18 mouse cellular contexts compared by ENCODE assay signal in genomic region chr14:103417110-103418061, GRCm38 (mm10).
DNase-seq lines count a peak whose midpoint lies in the region; ATAC-seq lines count a peak whose summit lies in the region.
"Had no signal": no experiment of that assay in that cellular context is flagged by ENCODE, and none has a peak within 500 bp of the region (broad histone marks: within the 10 kb centered on the region; RNA-seq: fewer than 3 reads in every experiment).

No protein-coding gene starts in this region.

- no peaks in the 10 kb centered on the region for H3K27me3 ChIP-seq in forebrain, embryonic 12.5 days
- no peaks in the 10 kb centered on the region for H3K27me3 ChIP-seq in forebrain, embryonic 11.5 days (ENCODE audit: control insufficient read depth, insufficient read depth, low read length)
- no peaks in the 10 kb centered on the region for H3K27me3 ChIP-seq in hindbrain, embryonic 15.5 days
- H3K27me3 ChIP-seq in midbrain, embryonic 16.5 days (ENCODE audit: control insufficient read depth, insufficient read depth, low read depth, low read length), result no peaks in the 10 kb centered on the region
- H3K27me3 ChIP-seq: liver, embryonic 15.5 days; megakaryocyte, embryonic 14.5 days had no signal

- 74% methylated on average over 12 of the region's 12 CpGs for WGBS in forebrain, embryonic 12.5 days
- WGBS in forebrain, embryonic 11.5 days, result 82% methylated on average over 12 of the region's 12 CpGs
- 49% methylated on average over 12 of the region's 12 CpGs for WGBS in hindbrain, embryonic 15.5 days
- WGBS in midbrain, embryonic 16.5 days, result 51% methylated on average over 12 of the region's 12 CpGs

- H3K9ac ChIP-seq in forebrain, embryonic 12.5 days, result no peak overlapping the region
- H3K9ac ChIP-seq in forebrain, embryonic 11.5 days (ENCODE audit: low read length), result no peak overlapping the region
- no peak overlapping the region for H3K9ac ChIP-seq in hindbrain, embryonic 15.5 days
- no peak overlapping the region for H3K9ac ChIP-seq in midbrain, embryonic 16.5 days (ENCODE audit: low read depth, low read length)
- H3K9ac ChIP-seq: liver, embryonic 15.5 days had no signal

- H3K4me2 ChIP-seq in forebrain, embryonic 12.5 days, result no peak overlapping the region
- no peak overlapping the region for H3K4me2 ChIP-seq in forebrain, embryonic 11.5 days (ENCODE audit: low read depth, low read length, severe bottlenecking)
- no peak overlapping the region for H3K4me2 ChIP-seq in hindbrain, embryonic 15.5 days
- H3K4me2 ChIP-seq in midbrain, embryonic 16.5 days (ENCODE audit: low read length), result no peak overlapping the region
- H3K4me2 ChIP-seq: liver, embryonic 15.5 days had no signal

- no peak overlapping the region for H3K4me3 ChIP-seq in forebrain, embryonic 12.5 days (replicated peaks)
- H3K4me3 ChIP-seq in forebrain, embryonic 11.5 days (ENCODE audit: low read depth, low read length), result no peak overlapping the region
- H3K4me3 ChIP-seq in hindbrain, embryonic 15.5 days, result no peak overlapping the region
- no peak overlapping the region for H3K4me3 ChIP-seq in midbrain, embryonic 16.5 days (ENCODE audit: low read depth, low read length)
- H3K4me3 ChIP-seq: gastrocnemius, adult 2 months; liver, embryonic 15.5 days; megakaryocyte, embryonic 14.5 days had no signal

- peak; percentile 36; the same call in 1 of the 2 replicates for ATAC-seq in forebrain, embryonic 12.5 days (ENCODE audit: low FRiP score)
- ATAC-seq in forebrain, embryonic 11.5 days (replicated peaks; ENCODE audit: low FRiP score), result no peak
- ATAC-seq in hindbrain, embryonic 15.5 days (ENCODE audit: low FRiP score, low read depth), result peak; percentile 81
- ATAC-seq in midbrain, embryonic 16.5 days, result peak; percentile 77
- ATAC-seq: lung, postnatal 0 days had no signal

- H3K9me3 ChIP-seq in forebrain, embryonic 12.5 days, result no peaks in the 10 kb centered on the region
- H3K9me3 ChIP-seq in forebrain, embryonic 11.5 days (ENCODE audit: control insufficient read depth, low read length), result no peaks in the 10 kb centered on the region
- no peaks in the 10 kb centered on the region for H3K9me3 ChIP-seq in hindbrain, embryonic 15.5 days
- H3K9me3 ChIP-seq in midbrain, embryonic 16.5 days (replicated peaks; ENCODE audit: control insufficient read depth, low read length, poor library complexity, severe bottlenecking), result no peaks in the 10 kb centered on the region
- H3K9me3 ChIP-seq: liver, embryonic 15.5 days; megakaryocyte, embryonic 14.5 days had no signal

- 0 out of 2 replicates have a peak, but pooled peaks cover 3% of the 10 kb centered on the region for H3K4me1 ChIP-seq in forebrain, embryonic 12.5 days
- H3K4me1 ChIP-seq in forebrain, embryonic 11.5 days (replicated peaks; ENCODE audit: control insufficient read depth, insufficient read depth, low read length), result no peaks in the 10 kb centered on the region
- H3K4me1 ChIP-seq in hindbrain, embryonic 15.5 days (replicated peaks), result peaks cover 4% of the 10 kb centered on the region; the same call in 1 of the 2 replicates
- H3K4me1 ChIP-seq in midbrain, embryonic 16.5 days (ENCODE audit: control insufficient read depth, insufficient read depth, low read length), result peaks cover 3% of the 10 kb centered on the region; the same call in 1 of the 2 replicates
- H3K4me1 ChIP-seq: liver, embryonic 15.5 days; megakaryocyte, embryonic 14.5 days had no signal

- no peaks in the 10 kb centered on the region for H3K36me3 ChIP-seq in forebrain, embryonic 12.5 days (replicated peaks)
- no peaks in the 10 kb centered on the region for H3K36me3 ChIP-seq in forebrain, embryonic 11.5 days (ENCODE audit: control insufficient read depth, insufficient read depth, low read length)
- no peaks in the 10 kb centered on the region for H3K36me3 ChIP-seq in hindbrain, embryonic 15.5 days
- no peaks in the 10 kb centered on the region for H3K36me3 ChIP-seq in midbrain, embryonic 16.5 days (ENCODE audit: control insufficient read depth, insufficient read depth, low read length)
- H3K36me3 ChIP-seq: liver, embryonic 15.5 days had no signal

- no peak for DNase-seq in forebrain, embryonic 11.5 days (ENCODE audit: low spot score)
- peak; percentile 23 for DNase-seq in MN1 (ENCODE audit: low spot score)
- no peak for DNase-seq in left cerebral cortex, adult 9 months (ENCODE audit: low spot score in 2 of 2)
- DNase-seq in adrenal gland, postnatal 4 days (ENCODE audit: low spot score in 2 of 2), result no peak
- no peak for DNase-seq in lung, postnatal 36 days
- DNase-seq: adrenal gland, adult 8-10 months; cerebellum, adult 2 months; gastrocnemius, adult 2 months; heart, adult 11 months; kidney, adult 2 months; kidney, postnatal 14 days; thymus, postnatal 4 days had no signal

- H3K27ac ChIP-seq in forebrain, embryonic 12.5 days, result no peak overlapping the region
- H3K27ac ChIP-seq in forebrain, embryonic 11.5 days (ENCODE audit: low read depth, low read length), result no peak overlapping the region
- H3K27ac ChIP-seq in hindbrain, embryonic 15.5 days (replicated peaks), result no peak overlapping the region
- H3K27ac ChIP-seq in midbrain, embryonic 16.5 days (ENCODE audit: low read length), result no peak overlapping the region
- H3K27ac ChIP-seq: gastrocnemius, adult 2 months; liver, embryonic 15.5 days had no signal
